Mouse (Mus musculus): ENCODE measurements around the gene Grasp.

The Grasp gene

GRCm38 (mm10) chr15:101274380-101274779, 50.4 kb downstream of the Grasp start:
- no peak for DNase-seq (ENCODE audit: low spot score in 2 of 2)

DNA sequence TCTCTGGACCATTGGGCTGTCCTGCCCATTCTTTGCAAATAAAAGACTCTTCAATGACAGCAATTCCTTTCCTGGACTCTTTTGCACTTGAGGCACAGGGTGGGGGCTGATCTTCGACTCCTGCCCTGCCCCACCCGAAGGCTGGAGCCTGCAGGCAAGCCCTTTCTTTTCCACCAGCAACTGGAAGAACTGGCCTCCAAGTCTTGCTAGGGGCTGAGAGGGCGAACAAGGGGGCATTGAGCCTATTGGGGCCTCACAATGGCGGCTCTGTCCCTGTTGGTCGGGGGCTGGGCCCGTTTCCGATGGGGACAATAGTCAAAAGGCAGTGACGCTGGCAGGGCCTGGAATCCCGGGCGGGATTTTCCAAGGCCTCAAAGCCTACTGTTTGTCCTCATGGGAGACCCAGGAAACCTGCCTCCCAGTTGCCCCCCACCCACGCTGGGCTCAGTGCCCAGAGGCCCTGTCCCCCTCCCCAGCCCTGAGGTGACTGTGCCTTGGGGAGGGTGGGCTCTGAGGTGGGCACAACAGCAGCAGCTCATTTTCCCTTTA, 53.4 kb downstream of the Grasp start:
- peak; percentile 78 for DNase-seq (ENCODE audit: low spot score in 2 of 2)

- no peak for DNase-seq (ENCODE audit: low spot score in 2 of 2)
Measured at GRCm38 (mm10) chr15:101278589-101278988, 54.6 kb downstream of the Grasp start.

- DNase-seq (ENCODE audit: low spot score in 2 of 2), result no peak
Measured at GRCm38 (mm10) chr15:101279430-101279999, 55.5 kb downstream of the Grasp start.
